Mouse (Mus musculus) E14TG2a.4 (cell line): ENCODE measurements around the gene Fancm.

Experiments used
- H3K27me3 ChIP-seq: 2 replicates; pipeline ENCODE4 v1.6.1; 2014; ENCODE audit warnings: low read length, control low read depth; ENCODE audit not compliant: insufficient read depth
- H3K36me3 ChIP-seq: 2 replicates; pipeline ENCODE4 v1.6.1; 2014; ENCODE audit warnings: low read length, control low read depth; ENCODE audit not compliant: insufficient read depth
- H3K4me1 ChIP-seq: replicated peaks from 2 replicates; pipeline ENCODE4 v1.6.1; 2014; ENCODE audit warnings: low read depth, low read length, control low read depth
- H3K4me3 ChIP-seq: replicated peaks from 2 replicates; pipeline ENCODE4 v1.5.1; 2014; ENCODE audit warnings: mild to moderate bottlenecking, low read length
- H3K9me3 ChIP-seq: 2 replicates; pipeline ENCODE4 v1.6.1; 2014; ENCODE audit warnings: low read length, control low read depth
- CTCF ChIP-seq: conservative IDR thresholded peaks from 2 replicates; pipeline ENCODE4 v1.5.1; 2014; ENCODE audit warnings: low read length
- NANOG ChIP-seq: IDR thresholded peaks from 2 replicates; pipeline ENCODE4 v1.6.1; 2014; ENCODE audit warnings: borderline replicate concordance, low read length, mixed read lengths
- POU5F1 ChIP-seq: IDR thresholded peaks from 2 replicates; pipeline ENCODE4 v1.6.1; 2014; ENCODE audit warnings: low read length, borderline replicate concordance

The Fancm gene

GRCm38 (mm10) chr12:65075085-65075732 is at the start of gene Fancm:
Gene Fancm (plus strand): TSS chr12:65075603.
- no peak for TF ChIP-seq NANOG
- Histone ChIP-seq H3K4me1 (peaks cover 56% of the 10 kb centered on the region), H3K4me3 (peak within 1 kb of the TSS; percentile 97), H3K36me3 (peaks cover 52% of the 10 kb centered on the region), H3K9me3 (no peaks in the 10 kb centered on the region), H3K27me3 (no peaks in the 10 kb centered on the region)

DNA sequence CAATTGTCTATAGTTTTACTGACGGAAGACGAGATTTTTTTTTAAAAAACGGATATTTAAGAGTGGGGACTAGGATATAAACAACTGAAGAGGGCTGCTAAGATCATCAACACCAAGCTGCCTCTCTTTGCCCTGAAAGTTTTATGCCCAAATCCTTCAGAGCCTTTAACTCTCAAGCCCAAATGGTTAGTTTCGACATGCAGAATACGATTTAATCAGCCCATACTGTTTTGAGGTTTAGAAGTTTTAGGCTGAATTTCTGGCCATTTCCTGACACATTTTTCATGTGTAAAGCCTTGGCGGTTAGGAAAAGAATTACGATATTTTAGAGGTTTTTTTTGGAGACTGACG is 39.6 kb upstream of the Fancm start:
- TF ChIP-seq POU5F1 (no peak), CTCF (no peak), NANOG (no peak)
- Histone ChIP-seq H3K4me3 (peak overlapping the region; percentile 82), H3K27me3 (no peaks in the 10 kb centered on the region), H3K36me3 (no peaks in the 10 kb centered on the region), H3K9me3 (peaks cover 38% of the 10 kb centered on the region), H3K4me1 (peaks cover 14% of the 10 kb centered on the region)

DNA sequence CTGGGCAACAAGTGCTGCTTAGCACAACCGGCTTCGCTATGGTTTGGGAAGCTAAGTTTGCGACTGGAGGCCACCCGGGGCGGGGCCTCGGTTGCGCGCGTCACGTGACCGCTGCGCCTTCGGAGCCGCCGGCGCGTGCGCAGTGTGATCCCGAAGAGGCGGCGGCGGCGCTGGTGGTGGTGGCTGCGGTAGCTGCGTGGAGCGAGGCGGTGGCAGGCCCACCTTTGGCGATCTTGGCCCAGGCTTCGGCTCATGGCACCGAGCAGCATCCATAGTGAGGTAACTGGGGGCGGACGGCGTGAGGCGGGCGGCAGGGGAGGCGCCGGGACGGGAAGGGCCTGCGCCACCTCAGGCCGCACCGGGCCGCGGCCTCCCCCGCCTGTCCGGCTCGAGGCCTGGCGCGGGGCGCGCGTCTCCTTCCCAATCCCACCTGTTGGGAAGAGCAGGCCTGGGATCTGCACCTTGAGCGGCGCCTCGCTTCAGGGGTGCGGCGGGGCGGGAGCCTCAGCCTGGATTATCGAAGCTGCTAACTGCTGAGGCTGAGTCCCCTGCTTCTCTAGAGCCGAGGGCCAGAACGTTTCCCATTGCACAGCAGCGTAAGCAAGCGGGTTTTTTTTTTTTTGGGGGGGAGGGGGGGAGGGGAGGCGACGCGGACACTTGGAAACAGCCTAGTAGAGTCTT is 39.1 kb upstream of the Fancm start, which contains the start of gene Prpf39:
Gene Prpf39 (plus strand): TSS at position 144 of the 681 bp plus-strand sequence.
- TF ChIP-seq NANOG: no peak
- no peak for TF ChIP-seq CTCF
- no peak for TF ChIP-seq POU5F1
- H3K27me3 ChIP-seq: no peaks in the 10 kb centered on the region

GRCm38 (mm10) chr12:65036892-65037545 is 38.4 kb upstream of the Fancm start:
- peak overlapping the region; percentile 82 for H3K4me3 ChIP-seq
- peaks cover 14% of the 10 kb centered on the region for H3K4me1 ChIP-seq
- H3K36me3 ChIP-seq: 0 out of 2 replicates have a peak, but pooled peaks cover under 1% of the 10 kb centered on the region
- no peaks in the 10 kb centered on the region for H3K27me3 ChIP-seq
- peaks cover 38% of the 10 kb centered on the region for H3K9me3 ChIP-seq
- no peak for TF ChIP-seq NANOG
- no peak for TF ChIP-seq CTCF
- peak; percentile 76 for TF ChIP-seq POU5F1

More for the DNA sequence above, 39.1 kb upstream of the Fancm start, which contains the start of gene Prpf39:
- peak within 1 kb of the TSS; percentile 82 for H3K4me3 ChIP-seq
- no peaks in the 10 kb centered on the region for H3K36me3 ChIP-seq
- H3K9me3 ChIP-seq: peaks cover 38% of the 10 kb centered on the region
- peaks cover 14% of the 10 kb centered on the region for H3K4me1 ChIP-seq

- H3K4me1 ChIP-seq: peaks cover 14% of the 10 kb centered on the region
- peaks cover 5% of the 10 kb centered on the region; the same call in 1 of the 2 replicates for H3K36me3 ChIP-seq
- no peaks in the 10 kb centered on the region for H3K27me3 ChIP-seq
- H3K9me3 ChIP-seq: peaks cover 38% of the 10 kb centered on the region
- no peak overlapping the region for H3K4me3 ChIP-seq
- TF ChIP-seq NANOG (no peak), POU5F1 (no peak), CTCF (no peak)
Measured at GRCm38 (mm10) chr12:65037546-65037937, 37.9 kb upstream of the Fancm start.

DNA sequence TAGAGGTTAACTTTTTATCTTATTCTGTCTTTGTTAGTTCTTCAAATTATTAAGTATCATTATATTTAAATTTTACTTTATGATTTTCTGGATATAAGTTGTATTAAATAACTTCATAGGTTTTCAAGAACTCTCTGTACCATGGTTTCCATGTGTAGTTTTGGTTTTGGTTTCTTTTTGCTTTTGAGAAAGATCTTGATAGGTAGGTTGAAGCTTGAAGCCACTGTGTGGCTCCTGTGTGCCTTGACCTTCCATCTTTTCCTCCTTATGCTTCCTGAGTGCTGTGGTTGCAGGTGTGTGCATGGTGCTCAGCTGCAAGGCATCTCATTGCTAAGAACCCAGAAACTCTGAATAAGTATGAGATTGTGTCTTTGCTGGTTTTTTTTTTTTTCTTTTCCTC is 26.6 kb upstream of the Fancm start:
- Histone ChIP-seq H3K36me3 (peaks cover 30% of the 10 kb centered on the region), H3K4me1 (no peaks in the 10 kb centered on the region), H3K4me3 (no peak overlapping the region), H3K9me3 (no peaks in the 10 kb centered on the region), H3K27me3 (no peaks in the 10 kb centered on the region)
- TF ChIP-seq POU5F1: no peak
- TF ChIP-seq CTCF: no peak
- no peak for TF ChIP-seq NANOG

- Histone ChIP-seq H3K4me1 (no peaks in the 10 kb centered on the region), H3K4me3 (no peak overlapping the region), H3K9me3 (no peaks in the 10 kb centered on the region), H3K36me3 (peaks cover 73% of the 10 kb centered on the region), H3K27me3 (no peaks in the 10 kb centered on the region)
- TF ChIP-seq POU5F1: no peak
- no peak for TF ChIP-seq CTCF
- TF ChIP-seq NANOG: no peak
Measured at GRCm38 (mm10) chr12:65058203-65058602, 17.2 kb upstream of the Fancm start.

GRCm38 (mm10) chr12:65061082-65061481 is 14.3 kb upstream of the Fancm start:
- peaks cover 77% of the 10 kb centered on the region for H3K36me3 ChIP-seq
- H3K27me3 ChIP-seq: no peaks in the 10 kb centered on the region
- TF ChIP-seq NANOG (no peak), CTCF (no peak), POU5F1 (no peak)
- H3K9me3 ChIP-seq: no peaks in the 10 kb centered on the region
- no peak overlapping the region for H3K4me3 ChIP-seq
- peaks cover 8% of the 10 kb centered on the region for H3K4me1 ChIP-seq
